Mouse (Mus musculus): ENCODE data around the gene Slc25a20. TPM values are rescaled to one million over a fixed set of nuclear protein-coding genes. Genes with fewer than 3 reads are reported as not detected.

The Slc25a20 gene
- polyA plus RNA-seq, 1 experiment from 2014 or later, result 75.1 TPM

- Histone ChIP-seq H3K9me3 (ENCODE audit: control insufficient read depth, low read length) (no peaks in the 10 kb centered on the region), H3K27me3 (ENCODE audit: control insufficient read depth, insufficient read depth, low read length) (no peaks in the 10 kb centered on the region), H3K4me1 (replicated peaks; ENCODE audit: control insufficient read depth, insufficient read depth) (no peaks in the 10 kb centered on the region), H3K4me2 (replicated peaks; ENCODE audit: low read depth) (no peak overlapping the region), H3K27ac (replicated peaks) (no peak overlapping the region), H3K36me3 (ENCODE audit: control insufficient read depth, insufficient read depth, low read length) (no peaks in the 10 kb centered on the region), H3K4me3 (ENCODE audit: low read depth, low read length) (no peak overlapping the region), H3K9ac (ENCODE audit: low read length) (no peak overlapping the region)
- 67% methylated on average over 5 of the region's 5 CpGs for WGBS
- ATAC-seq (ENCODE audit: low FRiP score, low TSS enrichment) (no peak), DNase-seq (ENCODE audit: low spot score) (no peak)
- no peak for TF ChIP-seq CTCF (IDR thresholded peaks at IDR 0.05; ENCODE audit: low read depth)
- no peak for TF ChIP-seq EP300 (optimal IDR thresholded peaks at IDR 0.05)
Observed at GRCm38 (mm10) chr9:108631631-108632256, 30.1 kb upstream of the Slc25a20 start.

DNA sequence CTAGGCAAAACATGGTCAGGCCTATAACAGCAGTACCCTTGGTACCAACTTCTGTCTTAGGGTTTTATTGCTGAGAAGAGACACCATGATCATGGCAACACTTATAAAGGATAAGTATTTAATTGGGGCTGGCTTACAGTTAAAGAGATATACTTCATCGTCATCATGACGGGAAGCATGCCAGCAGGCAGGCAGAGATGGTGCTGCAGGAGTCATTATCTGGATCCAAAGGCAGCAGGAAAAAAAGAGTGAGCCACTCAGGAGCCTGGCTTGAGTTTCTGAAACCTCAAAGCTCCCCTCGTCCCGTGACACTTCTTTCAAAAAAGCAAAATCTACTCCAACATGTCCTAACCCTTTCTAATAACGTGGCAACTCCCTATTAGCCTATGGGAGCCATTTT, 29.5 kb upstream of the Slc25a20 start:
- 80% methylated on average over 5 of the region's 5 CpGs for WGBS

DNA sequence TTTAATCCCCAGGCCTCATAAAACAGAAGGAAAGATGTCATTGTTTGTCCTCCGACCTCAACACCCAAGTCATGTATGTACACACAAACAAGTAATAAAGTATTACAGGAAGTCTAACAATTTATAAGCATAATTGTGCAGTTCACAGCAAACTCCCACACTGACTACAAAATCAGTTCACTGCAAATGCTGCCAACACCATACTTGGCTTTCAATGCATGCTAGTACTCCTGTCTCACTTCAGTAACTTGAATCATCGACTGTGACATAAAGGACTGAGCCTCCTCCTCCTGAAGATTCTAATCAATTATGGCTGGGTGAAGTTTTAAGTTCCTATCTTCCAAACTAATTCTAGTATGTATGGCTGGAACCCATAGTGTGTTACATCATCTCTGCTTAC, 28.0 kb upstream of the Slc25a20 start:
- H3K4me1 ChIP-seq (replicated peaks; ENCODE audit: control insufficient read depth, insufficient read depth), result no peaks in the 10 kb centered on the region
- H3K9me3 ChIP-seq (ENCODE audit: control insufficient read depth, low read length), result no peaks in the 10 kb centered on the region
- H3K27ac ChIP-seq (replicated peaks), result no peak overlapping the region
- TF ChIP-seq CTCF (IDR thresholded peaks at IDR 0.05; ENCODE audit: low read depth) (no peak), EP300 (optimal IDR thresholded peaks at IDR 0.05) (no peak)
- DNase-seq (ENCODE audit: low spot score) (no peak), ATAC-seq (ENCODE audit: low FRiP score, low TSS enrichment) (no peak)
- no peak overlapping the region for H3K4me3 ChIP-seq (ENCODE audit: low read depth, low read length)
- H3K36me3 ChIP-seq (ENCODE audit: control insufficient read depth, insufficient read depth, low read length), result no peaks in the 10 kb centered on the region
- WGBS, result 70% methylated on average over 2 of the region's 2 CpGs
- H3K9ac ChIP-seq (ENCODE audit: low read length), result no peak overlapping the region
- no peaks in the 10 kb centered on the region for H3K27me3 ChIP-seq (ENCODE audit: control insufficient read depth, insufficient read depth, low read length)
- no peak overlapping the region for H3K4me2 ChIP-seq (replicated peaks; ENCODE audit: low read depth)

More for the DNA sequence above, 29.5 kb upstream of the Slc25a20 start:
- H3K27me3 ChIP-seq (ENCODE audit: control insufficient read depth, insufficient read depth, low read length), result no peaks in the 10 kb centered on the region
- TF ChIP-seq CTCF (IDR thresholded peaks at IDR 0.05; ENCODE audit: low read depth) (no peak), EP300 (optimal IDR thresholded peaks at IDR 0.05) (no peak)
- no peaks in the 10 kb centered on the region for H3K4me1 ChIP-seq (replicated peaks; ENCODE audit: control insufficient read depth, insufficient read depth)
- ATAC-seq (ENCODE audit: low FRiP score, low TSS enrichment) (no peak), DNase-seq (ENCODE audit: low spot score) (no peak)
- no peaks in the 10 kb centered on the region for H3K9me3 ChIP-seq (ENCODE audit: control insufficient read depth, low read length)
- no peak overlapping the region for H3K27ac ChIP-seq (replicated peaks)
- no peak overlapping the region for H3K4me2 ChIP-seq (replicated peaks; ENCODE audit: low read depth)
- no peaks in the 10 kb centered on the region for H3K36me3 ChIP-seq (ENCODE audit: control insufficient read depth, insufficient read depth, low read length)
- H3K9ac ChIP-seq (ENCODE audit: low read length), result no peak overlapping the region
- no peak overlapping the region for H3K4me3 ChIP-seq (ENCODE audit: low read depth, low read length)

GRCm38 (mm10) chr9:108635415-108635814, 26.5 kb upstream of the Slc25a20 start:
- Histone ChIP-seq H3K4me2 (replicated peaks; ENCODE audit: low read depth) (no peak overlapping the region), H3K36me3 (ENCODE audit: control insufficient read depth, insufficient read depth, low read length) (no peaks in the 10 kb centered on the region), H3K4me3 (ENCODE audit: low read depth, low read length) (no peak overlapping the region), H3K27me3 (ENCODE audit: control insufficient read depth, insufficient read depth, low read length) (no peaks in the 10 kb centered on the region), H3K27ac (replicated peaks) (no peak overlapping the region), H3K9ac (ENCODE audit: low read length) (no peak overlapping the region), H3K9me3 (ENCODE audit: control insufficient read depth, low read length) (no peaks in the 10 kb centered on the region), H3K4me1 (replicated peaks; ENCODE audit: control insufficient read depth, insufficient read depth) (no peaks in the 10 kb centered on the region)
- WGBS, result 70% methylated on average over 2 of the region's 2 CpGs
- DNase-seq (ENCODE audit: low spot score), result no peak
- no peak for ATAC-seq (ENCODE audit: low FRiP score, low TSS enrichment)
- TF ChIP-seq EP300 (optimal IDR thresholded peaks at IDR 0.05) (no peak), CTCF (IDR thresholded peaks at IDR 0.05; ENCODE audit: low read depth) (no peak)

DNA sequence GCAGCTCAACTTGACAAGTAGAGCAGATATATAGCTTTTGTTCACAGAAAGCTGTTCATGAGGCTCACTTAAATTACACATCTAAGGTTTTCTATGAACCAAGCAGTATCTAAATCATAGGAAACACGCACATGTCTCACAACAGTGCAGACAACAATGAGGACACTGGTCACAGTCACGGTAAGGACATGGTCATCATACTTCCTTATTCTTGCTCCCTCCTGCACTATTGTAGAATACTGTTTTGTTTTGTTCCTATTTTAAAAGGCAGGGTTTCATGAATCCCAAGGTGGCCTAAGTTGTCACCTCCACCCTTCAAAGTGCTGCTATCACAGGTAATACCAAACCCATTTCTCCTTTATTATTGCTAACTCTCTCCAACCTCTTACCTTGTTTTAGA, 22.1 kb upstream of the Slc25a20 start:
- Histone ChIP-seq H3K4me2 (replicated peaks; ENCODE audit: low read depth) (no peak overlapping the region), H3K4me1 (replicated peaks; ENCODE audit: control insufficient read depth, insufficient read depth) (no peaks in the 10 kb centered on the region), H3K4me3 (ENCODE audit: low read depth, low read length) (no peak overlapping the region), H3K27ac (replicated peaks) (no peak overlapping the region), H3K9ac (ENCODE audit: low read length) (no peak overlapping the region), H3K9me3 (ENCODE audit: control insufficient read depth, low read length) (no peaks in the 10 kb centered on the region), H3K27me3 (ENCODE audit: control insufficient read depth, insufficient read depth, low read length) (no peaks in the 10 kb centered on the region), H3K36me3 (ENCODE audit: control insufficient read depth, insufficient read depth, low read length) (peaks cover 5% of the 10 kb centered on the region; the same call in 1 of the 2 replicates)
- ATAC-seq (ENCODE audit: low FRiP score, low TSS enrichment) (no peak), DNase-seq (ENCODE audit: low spot score) (no peak)
- 80% methylated on average over 2 of the region's 2 CpGs for WGBS
- TF ChIP-seq CTCF (IDR thresholded peaks at IDR 0.05; ENCODE audit: low read depth) (no peak), EP300 (optimal IDR thresholded peaks at IDR 0.05) (no peak)

GRCm38 (mm10) chr9:108648166-108648565, 13.7 kb upstream of the Slc25a20 start:
- Histone ChIP-seq H3K9ac (ENCODE audit: low read length) (peak overlapping the region; percentile 96), H3K4me2 (replicated peaks; ENCODE audit: low read depth) (peak overlapping the region; percentile 73), H3K9me3 (ENCODE audit: control insufficient read depth, low read length) (no peaks in the 10 kb centered on the region), H3K4me1 (replicated peaks; ENCODE audit: control insufficient read depth, insufficient read depth) (0 out of 2 replicates have a peak, but pooled peaks cover 2% of the 10 kb centered on the region), H3K4me3 (ENCODE audit: low read depth, low read length) (peak overlapping the region; percentile 92), H3K36me3 (ENCODE audit: control insufficient read depth, insufficient read depth, low read length) (no peaks in the 10 kb centered on the region; the same call in 1 of the 2 replicates), H3K27ac (replicated peaks) (peak overlapping the region; percentile 99), H3K27me3 (ENCODE audit: control insufficient read depth, insufficient read depth, low read length) (no peaks in the 10 kb centered on the region)
- ATAC-seq (ENCODE audit: low FRiP score, low TSS enrichment) (no peak; the same call in 1 of the 2 replicates), DNase-seq (ENCODE audit: low spot score) (peak; percentile 42)
- TF ChIP-seq EP300 (optimal IDR thresholded peaks at IDR 0.05), result no peak
- TF ChIP-seq CTCF (IDR thresholded peaks at IDR 0.05; ENCODE audit: low read depth), result no peak
- 14% methylated on average over 10 of the region's 10 CpGs for WGBS

All from stomach, postnatal 0 days (tissue).